Mouse (Mus musculus) monocyte, adult 5-6 weeks (primary cell): Measurements from ENCODE around the gene Sash1. TPM values are rescaled to one million over a fixed set of nuclear protein-coding genes. Genes with fewer than 3 reads are reported as not detected.

ENCODE experiments used
- ATAC-seq: fragments of 153-309, 156-312 bp; replicated peaks from 2 replicates; pipeline ENCODE4 v1.8.0; 2017; ENCODE audit warnings: mild to moderate bottlenecking; ENCODE audit not compliant: low TSS enrichment, insufficient number of reproducible peaks, severe bottlenecking, poor library complexity, low FRiP score
- total RNA-seq: library from RNA; stranded (forward); fragments of 200-1000, 200-491, 200-594 nt; gene quantifications from 3 replicates; pipeline ENCODE4 v1.2.3, GENCODE M21; 2017

The Sash1 gene
- total RNA-seq, 1 experiment from 2014 or later = 4.5 TPM

DNA sequence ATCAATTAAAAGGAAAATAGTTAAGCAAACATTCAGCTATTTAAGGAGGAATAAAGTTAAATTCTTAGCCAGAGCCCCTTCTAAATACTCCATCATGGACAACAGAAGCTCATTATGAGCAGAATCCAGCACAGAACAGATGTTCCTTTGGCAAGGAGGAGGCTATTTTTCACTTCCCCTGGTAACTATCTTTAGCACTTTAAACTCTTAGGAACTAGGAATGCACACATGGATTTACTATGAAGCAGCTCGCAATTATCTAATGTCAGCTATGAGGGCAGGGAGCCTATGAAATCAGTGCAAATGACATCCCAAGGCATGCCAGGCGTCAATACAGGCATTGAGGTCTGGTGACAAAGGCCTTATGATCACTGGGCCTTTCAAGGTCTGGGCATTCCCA lies 110.1 kb downstream of the Sash1 start:
- ATAC-seq = no peak

DNA sequence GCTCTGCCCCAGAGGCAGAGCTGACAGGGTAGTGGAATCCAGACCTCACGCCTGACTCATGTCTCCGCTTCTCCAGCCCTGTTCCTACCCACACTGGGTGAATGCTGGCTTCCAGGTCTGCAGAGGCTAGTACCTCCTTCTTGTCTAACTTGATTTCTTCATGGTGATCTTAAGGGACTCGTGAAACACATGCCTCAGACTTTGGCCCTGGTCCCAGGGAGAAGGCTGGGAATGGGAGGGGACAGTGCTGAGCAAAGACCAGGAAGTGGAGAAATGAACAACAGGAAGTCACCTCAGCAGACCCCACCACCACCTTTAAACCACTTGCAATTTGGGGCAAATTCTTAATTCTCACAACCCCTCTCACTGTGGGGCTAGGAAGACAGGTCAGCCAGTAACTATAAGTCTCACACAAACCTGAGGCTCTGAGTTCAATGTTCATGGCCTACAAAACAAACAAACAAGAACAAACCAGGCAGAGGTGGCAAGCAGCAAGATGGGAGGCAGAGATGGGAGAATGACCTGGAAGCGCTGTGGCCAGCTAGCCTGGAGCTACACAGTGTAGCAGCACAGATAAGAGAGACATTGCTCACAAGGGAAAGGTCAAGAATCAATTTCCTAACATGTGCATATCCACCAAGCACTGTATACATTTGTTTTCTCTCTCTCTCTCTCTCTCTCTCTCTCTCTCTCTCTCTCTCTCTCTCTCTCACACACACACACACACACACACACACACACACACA lies 113.2 kb downstream of the Sash1 start:
- no peak for ATAC-seq

DNA sequence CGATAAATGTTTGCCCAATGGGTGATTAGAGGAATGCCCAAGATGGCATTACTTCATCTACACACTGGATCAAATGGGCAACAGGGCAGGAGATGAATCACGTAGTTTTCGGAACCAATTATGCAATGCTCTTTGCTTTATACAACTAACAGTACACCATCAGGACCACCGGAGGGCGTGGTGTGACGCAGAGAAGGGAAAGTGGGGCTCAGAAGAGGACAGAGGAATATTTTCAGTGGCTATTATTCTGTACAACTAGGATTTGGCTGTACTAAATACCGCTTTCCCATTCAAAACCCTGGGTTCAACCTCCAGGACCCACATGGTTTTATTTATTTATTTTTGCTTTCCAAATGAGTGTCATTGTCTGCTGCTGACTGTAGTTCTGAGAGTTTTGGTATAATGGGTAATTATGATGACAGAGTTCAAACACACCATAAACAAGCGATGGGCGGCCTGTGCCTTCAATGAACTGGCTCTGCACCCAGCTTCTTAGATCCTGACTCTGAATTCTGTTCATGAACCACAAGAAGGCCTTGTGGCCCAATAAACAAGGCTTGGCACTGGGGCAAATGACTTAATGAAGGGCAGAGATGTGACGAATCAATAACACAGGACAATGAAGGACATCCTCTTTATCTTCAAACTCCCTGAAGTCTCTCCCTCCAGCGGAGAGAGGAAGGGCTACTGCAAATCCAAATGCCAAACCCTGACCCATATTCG lies 114.8 kb downstream of the Sash1 start:
- ATAC-seq = no peak

DNA sequence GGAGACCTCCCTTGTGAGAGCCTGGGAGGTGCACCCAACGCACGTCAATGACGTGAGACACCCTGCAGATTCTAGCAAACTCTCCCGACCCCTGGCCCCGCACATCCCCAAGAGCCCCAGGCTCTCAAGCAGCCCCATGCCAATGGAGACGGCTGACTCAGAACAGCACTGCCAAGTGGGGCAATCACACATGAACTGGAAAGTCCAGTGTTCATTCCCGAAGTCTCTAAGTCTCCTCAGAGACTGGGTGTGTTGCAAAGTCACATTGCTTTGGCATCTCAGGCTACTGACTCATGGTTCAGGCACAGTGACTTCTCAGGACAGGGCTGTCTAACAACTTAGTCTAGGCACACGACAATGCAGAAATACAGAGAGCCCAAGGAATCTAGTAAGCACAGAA lies 117.2 kb downstream of the Sash1 start:
- ATAC-seq = no peak

DNA sequence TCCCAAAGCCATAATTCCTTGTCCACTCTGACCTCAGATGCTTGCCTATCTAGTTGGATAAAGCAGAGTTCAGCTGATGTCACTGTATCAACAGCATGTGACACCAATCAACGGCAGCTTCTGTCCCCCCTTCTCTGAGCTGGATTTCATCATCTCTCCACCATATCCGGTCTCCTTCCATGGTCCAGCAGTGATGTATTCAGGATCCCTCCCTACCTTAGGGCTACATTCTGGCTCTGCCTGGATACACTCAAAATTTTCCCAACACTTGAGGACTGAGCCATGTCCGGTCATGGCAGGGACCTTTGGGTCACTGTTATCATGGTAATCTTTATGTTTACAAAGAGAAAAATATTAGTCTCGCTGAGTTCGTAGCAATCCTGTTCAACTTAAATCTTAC lies 118.5 kb downstream of the Sash1 start:
- ATAC-seq = no peak

DNA sequence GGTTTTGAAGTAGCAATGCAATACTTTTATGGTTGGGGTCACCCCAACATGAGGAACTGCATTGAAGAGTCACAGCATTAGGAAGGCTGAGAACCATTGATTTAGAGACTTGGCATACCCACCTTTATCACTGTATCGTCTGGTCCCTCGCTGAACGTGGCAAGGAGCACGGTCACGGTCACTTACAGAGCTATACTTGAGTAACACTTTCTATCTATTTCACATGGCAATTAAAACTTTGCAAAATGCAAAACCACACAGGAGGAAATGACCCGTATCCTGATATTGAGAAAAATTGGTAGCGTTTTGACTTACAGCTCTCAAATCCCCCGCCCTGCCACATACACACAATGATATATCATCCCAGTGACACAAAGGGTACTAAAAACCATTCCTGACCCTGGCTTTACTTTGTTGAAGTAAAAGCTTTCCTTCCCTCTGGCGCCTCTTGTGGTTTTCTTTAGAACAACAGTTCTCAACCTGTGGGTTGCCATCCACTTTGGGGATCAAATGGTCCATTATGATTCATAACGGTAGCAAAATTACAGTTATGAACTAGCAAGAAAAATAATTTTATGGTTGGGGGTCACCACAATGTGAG lies 119.8 kb downstream of the Sash1 start:
- ATAC-seq = no peak

DNA sequence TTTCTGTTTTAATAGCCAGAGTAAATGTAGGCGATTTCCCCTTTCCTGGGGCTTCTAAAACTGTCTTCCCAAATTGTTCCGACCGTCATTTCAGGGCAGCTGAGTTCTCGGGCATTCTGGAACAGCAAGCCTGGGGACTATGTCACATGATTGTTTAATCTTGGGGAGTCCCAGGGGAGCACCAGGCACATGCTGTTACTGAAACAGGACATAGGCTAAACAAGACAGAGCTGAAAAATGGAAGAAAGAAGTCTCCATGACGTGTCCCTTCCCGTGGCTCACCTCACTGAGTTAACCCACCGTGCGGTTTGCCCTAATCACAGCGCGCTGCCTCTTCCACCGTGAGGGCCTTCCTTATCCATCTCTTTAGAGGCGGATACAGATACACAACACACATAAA lies 123.1 kb downstream of the Sash1 start:
- no peak for ATAC-seq

DNA sequence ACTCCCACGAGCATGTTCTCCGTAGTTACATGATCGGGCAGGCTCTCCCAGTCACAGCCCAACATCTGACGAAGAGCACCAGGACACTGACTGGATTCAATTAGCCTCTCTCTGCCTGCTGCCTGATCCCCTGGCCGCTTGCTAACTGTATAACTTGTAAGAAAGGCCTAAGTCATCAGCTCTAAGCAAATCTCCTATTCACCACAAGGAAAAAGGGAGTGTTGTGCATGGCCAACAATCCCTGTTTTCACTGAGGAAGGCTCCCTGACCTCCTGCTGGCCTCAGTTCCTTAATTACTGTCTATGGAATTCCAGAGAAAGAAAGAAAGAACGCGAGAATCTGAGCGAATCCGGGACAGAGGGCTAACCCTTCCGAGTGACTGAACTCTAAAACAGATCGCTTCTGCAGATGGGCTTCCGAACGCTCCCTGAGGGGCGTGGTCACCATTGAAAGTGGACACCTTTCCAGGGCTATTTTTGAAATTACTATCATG lies 123.6 kb downstream of the Sash1 start:
- ATAC-seq = no peak

DNA sequence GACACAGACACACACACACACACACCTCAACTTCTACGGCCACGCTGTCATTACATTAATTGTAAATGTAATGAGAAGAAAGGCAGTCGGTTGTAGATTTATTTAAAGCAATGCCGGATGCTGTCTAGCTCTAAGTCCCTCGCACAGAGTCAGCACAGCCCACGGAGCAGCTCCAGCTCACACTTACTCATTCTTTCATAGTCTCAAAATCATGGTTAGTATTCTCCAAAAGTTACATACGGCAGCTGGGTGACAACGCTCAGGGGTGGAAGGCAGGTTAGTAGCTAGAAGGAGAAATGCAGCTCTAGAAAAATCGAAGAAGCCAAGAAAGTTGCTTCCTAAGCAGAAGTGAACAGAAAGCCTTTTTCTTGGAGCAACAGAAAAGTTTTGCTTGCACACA lies 124.2 kb downstream of the Sash1 start:
- ATAC-seq = no peak

DNA sequence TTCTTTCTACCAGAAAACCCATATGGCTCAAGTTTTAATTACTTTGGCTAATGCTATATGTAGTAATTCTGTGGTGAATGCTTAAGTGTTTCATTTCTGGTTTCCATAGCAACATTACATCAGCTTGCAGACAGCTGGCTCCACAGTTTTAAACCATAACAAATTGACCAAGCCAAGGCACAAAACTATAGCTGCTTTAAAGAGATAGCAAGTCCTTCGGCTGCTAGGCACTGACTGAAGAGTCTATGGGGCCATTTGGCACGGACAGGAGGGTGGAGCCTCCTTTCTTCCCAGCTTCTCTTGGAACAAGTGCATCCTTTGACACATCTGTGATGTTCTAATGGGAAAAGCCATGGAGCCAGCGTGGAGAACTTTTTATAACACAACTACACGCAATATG lies 125.3 kb downstream of the Sash1 start:
- peak; percentile 59; the same call in 1 of the 2 replicates for ATAC-seq

DNA sequence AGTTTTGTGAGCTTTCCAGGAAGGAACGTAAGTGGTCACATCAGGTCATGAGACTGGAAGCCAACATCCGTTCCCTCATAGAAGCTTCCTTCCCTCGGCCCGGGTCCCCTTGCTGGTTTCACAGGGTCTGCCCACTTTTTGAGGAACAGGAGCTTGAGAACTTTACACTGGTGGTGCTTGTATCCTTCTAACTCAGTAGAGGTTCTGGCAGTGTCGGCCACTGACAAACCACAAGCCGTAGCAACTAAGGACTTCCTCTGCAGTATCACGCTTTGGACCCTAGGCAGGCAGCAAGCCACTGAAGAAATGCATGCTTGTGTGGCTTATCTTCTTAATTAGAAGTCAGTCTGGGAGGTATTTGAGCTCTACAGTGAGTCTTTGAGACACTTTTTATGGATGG lies 126.6 kb downstream of the Sash1 start:
- peak; percentile 75 for ATAC-seq

DNA sequence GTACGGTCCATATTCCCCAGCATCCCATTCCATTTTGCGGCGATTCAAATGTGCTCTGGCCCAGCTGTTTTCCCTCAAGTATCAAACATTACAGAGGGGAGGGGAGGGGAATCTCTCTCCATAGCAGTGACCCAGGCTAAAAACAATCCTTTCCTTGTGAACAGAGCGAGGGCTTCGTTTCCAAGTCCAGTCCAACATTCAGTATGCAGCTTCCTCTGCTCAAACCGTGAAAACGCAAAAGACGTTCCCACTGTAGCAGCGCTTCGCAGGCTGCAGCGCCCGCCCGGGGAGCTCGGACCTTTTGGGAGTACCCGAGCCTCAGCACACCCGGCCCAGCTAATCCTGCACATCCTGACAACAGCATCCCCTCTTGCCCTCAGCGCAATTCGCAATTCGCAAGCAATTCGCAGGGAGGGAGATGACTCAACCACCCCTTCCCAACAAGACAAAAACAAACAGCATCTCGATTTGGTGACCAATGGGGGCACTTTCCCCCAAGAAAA lies 128.4 kb downstream of the Sash1 start:
- no peak for ATAC-seq

DNA sequence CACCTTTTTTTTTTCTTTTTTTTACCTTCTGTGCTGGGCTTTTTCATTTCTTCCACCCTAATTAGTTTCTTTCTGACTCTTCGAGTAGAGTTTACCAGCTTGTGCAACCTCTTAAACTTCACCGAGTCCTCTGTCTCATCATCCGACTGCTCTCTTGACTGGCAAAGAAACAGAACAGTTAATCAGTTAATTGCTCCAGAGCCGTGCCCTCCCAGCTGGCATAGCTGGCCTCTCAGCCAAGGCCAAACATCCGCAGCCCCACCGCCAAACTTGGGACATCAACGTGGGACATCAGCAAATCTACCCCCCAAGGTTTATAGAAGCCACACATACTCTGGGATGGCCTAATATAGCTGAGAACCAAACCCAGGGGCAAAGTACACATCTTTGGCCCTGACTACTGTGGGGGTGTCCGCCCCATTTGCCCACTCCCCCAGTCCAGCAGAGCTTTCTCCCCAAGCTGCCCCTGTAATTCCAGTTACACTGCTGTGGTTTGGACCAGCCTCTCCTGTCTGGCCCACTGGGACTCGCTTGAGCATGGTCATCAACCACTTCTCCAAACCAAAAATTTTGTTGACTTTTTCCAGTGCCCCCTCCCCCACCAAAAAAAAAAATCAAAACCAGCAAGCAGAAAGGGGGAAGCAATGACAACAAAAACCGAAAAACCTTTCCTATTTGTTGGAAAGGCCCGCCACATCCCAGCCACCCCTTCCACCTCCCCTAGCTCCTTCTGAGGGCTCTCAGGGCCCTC lies 129.1 kb downstream of the Sash1 start:
- ATAC-seq = no peak

DNA sequence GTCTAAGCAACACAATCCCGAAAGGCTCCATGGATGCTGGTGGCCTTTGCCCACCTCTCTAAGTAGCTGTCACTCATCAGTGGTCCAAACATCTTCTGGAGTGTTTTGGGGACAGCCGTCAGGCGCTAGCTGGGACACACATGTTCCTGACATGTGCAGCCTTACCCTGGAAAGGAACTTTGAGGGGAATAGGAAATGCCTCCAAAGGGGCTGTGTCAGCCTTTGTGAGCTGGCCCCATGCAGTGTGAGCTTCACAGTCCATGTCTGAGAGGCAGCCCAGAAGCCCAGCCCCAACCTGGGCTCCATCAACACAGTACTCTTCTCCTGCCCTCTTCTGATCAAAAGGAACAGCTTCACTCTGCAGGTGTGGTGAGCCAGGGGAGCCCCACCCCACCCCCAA lies 132.5 kb downstream of the Sash1 start:
- no peak for ATAC-seq

DNA sequence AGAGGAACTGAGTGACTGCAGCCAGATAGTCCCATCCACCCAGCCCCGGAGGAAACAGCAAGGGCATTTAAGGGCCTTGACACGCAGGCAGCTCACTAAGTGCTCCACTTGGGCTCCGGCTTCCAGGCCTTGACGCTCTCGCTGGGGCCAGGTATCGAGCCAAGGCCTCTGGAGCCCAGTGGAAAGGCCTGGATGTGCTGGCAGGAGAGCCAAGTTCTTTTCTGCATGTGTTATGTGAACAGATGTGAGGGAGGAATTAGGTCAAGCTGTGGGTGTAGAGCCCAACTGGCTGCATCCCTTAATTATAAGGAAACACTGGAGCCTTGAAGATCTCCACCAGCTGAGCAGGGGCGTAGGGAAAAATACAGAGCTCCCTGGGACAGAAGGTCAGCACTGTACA lies 133.4 kb downstream of the Sash1 start:
- no peak for ATAC-seq

DNA sequence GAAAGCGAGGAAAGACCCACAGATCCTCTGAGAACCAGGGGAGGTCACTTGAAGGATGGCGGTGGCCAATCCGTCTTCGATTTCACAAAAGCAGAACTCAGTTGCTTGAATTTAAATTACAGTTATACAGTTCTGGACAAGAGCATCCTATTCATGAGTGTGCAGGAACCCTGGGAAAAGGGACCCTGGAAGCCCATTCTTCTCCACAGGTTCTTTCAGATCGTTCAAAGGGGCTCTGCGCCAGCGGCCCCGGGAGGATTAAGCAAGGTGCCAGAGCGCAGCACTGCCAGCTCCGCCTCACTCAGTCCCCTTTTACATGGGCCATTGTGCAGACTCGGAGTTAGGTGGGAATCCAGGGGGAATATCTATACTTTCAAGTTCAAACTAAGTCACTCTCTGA lies 136.3 kb downstream of the Sash1 start:
- no peak for ATAC-seq

DNA sequence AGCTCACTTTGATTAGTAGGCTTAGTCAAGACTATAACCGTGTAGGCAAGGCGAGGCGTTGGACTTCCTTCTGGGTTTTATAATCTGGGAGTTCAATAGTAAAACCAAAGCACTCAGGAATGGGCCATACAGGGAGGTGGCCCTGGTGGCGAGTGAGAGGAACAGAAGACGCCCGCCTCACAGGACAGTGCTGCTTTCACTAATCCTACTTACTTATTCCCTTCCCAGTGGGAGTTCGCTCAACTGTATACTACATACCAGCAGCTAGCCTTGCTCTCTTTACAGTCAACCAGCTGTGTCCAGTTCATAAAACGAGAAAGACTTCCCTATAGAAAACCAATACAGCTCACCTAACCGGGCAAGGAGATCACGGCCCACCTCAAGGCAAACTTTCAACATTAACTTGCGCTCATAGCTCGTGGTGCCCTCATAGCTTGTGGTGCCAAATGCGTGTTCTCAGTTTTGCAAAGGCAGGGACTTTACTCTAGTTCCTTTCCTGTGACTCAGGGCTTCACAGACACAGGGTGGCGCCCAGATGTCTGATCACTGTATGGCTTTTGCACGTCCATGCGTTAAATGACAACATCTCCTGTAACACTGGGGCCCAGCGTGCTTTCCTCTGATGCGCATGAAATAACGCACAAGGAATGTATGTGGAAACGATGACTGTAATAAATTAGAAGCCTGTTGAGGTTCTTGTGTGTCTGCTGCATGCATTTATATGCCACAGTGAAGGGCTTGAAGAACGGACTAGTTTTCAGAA lies 138.2 kb downstream of the Sash1 start:
- no peak for ATAC-seq

DNA sequence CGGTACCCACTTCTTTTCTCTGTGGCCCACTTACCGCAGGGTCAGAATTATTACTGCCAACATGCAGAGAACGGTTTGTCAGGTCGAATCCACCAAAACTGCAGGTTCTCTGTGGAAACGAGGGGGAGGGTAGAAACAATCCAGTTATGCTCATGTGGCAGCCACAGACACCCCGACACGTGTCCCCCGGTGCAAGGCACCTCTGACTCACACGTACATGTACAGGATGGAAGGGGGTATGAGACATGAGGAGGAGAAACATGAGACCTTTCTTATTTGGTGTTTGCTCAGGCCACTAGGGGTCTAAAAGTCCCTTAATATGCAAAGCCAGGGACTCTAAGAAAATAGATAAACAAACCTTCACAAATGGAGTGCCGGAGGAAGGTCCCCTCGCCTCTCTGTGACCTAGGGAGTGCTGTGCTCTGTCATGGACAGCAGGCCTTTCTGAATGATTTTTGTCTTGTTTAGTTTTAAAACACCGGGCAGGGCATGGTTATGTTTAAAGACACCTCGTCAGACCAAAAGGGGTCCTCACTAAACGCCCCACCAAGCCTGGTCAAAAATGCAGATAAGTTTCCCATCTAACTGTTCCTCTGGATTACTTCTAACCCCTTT lies 139.7 kb downstream of the Sash1 start:
- no peak; the same call in 1 of the 2 replicates for ATAC-seq
